Comparison of ENCODE assay signal across 14 mouse cellular contexts in genomic region chr2:17538493-17538892, GRCm38 (mm10).
DNase-seq lines count a peak whose midpoint lies in the region; ATAC-seq and TF ChIP-seq lines count a peak whose summit lies in the region.
"Had no signal": no experiment of that assay in that cellular context is flagged by ENCODE, and none has a peak within 500 bp of the region (broad histone marks: within the 10 kb centered on the region; RNA-seq: fewer than 3 reads in every experiment).

No protein-coding gene starts in this region.

- DNase-seq in forebrain, embryonic 10.5 days (ENCODE audit: extremely low spot score, low spot score), result no peak
- peak; percentile 85 for DNase-seq in cerebellum, adult 9-11 months
- peak; percentile 69 to 84 for DNase-seq in layer of hippocampus, adult 2 months (ENCODE audit: low spot score in 2 of 2)
- peak; percentile 22 for DNase-seq in left cerebral cortex, postnatal 4 days
- no peak for DNase-seq in stomach, postnatal 0 days (ENCODE audit: low spot score)
- no peak for DNase-seq in liver
- DNase-seq in midbrain, embryonic 11.5 days (ENCODE audit: low spot score, missing footprints), result no peak
- DNase-seq: gastrocnemius, postnatal 14 days; liver, postnatal 0 days had no signal

- no peak for TF ChIP-seq CTCF in layer of hippocampus, adult 2 months (conservative IDR thresholded peaks at IDR 0.05)
- TF ChIP-seq CTCF in stomach, postnatal 0 days (IDR thresholded peaks at IDR 0.05; ENCODE audit: low read depth), result no peak

- H3K9ac ChIP-seq in forebrain, embryonic 15.5 days (replicated peaks), result no peak overlapping the region
- no peak overlapping the region for H3K9ac ChIP-seq in stomach, postnatal 0 days (ENCODE audit: low read length)
- H3K9ac ChIP-seq in midbrain, embryonic 11.5 days (ENCODE audit: low read length), result no peak overlapping the region
- H3K9ac ChIP-seq: heart, embryonic 15.5 days; liver, postnatal 0 days had no signal

- TF ChIP-seq EP300 in stomach, postnatal 0 days (optimal IDR thresholded peaks at IDR 0.05), result no peak

- intact Hi-C loops in left cerebral cortex, postnatal 4 days (cut with DNase I), result no loop called here

- H3K4me2 ChIP-seq in forebrain, embryonic 15.5 days (replicated peaks), result no peak overlapping the region
- no peak overlapping the region for H3K4me2 ChIP-seq in stomach, postnatal 0 days (replicated peaks; ENCODE audit: low read depth)
- H3K4me2 ChIP-seq in midbrain, embryonic 11.5 days, result no peak overlapping the region

- no peak overlapping the region for H3K27ac ChIP-seq in forebrain, embryonic 15.5 days (replicated peaks)
- H3K27ac ChIP-seq in forebrain, embryonic 10.5 days, result no peak overlapping the region
- peak overlapping the region; percentile 75 for H3K27ac ChIP-seq in layer of hippocampus, adult 2 months
- no peak overlapping the region for H3K27ac ChIP-seq in stomach, postnatal 0 days (replicated peaks)
- no peak overlapping the region for H3K27ac ChIP-seq in midbrain, embryonic 11.5 days (ENCODE audit: low read depth, low read length)
- H3K27ac ChIP-seq: heart, embryonic 15.5 days; limb, embryonic 10.5 days had no signal

- H3K36me3 ChIP-seq in forebrain, embryonic 15.5 days, result no peaks in the 10 kb centered on the region
- no peaks in the 10 kb centered on the region for H3K36me3 ChIP-seq in forebrain, embryonic 10.5 days (replicated peaks)
- H3K36me3 ChIP-seq in stomach, postnatal 0 days (ENCODE audit: control insufficient read depth, insufficient read depth, low read length), result no peaks in the 10 kb centered on the region
- no peaks in the 10 kb centered on the region for H3K36me3 ChIP-seq in midbrain, embryonic 11.5 days (ENCODE audit: control insufficient read depth, insufficient read depth, low read length)
- H3K36me3 ChIP-seq: G1E; heart, embryonic 15.5 days; limb, embryonic 10.5 days had no signal

- H3K9me3 ChIP-seq in forebrain, embryonic 15.5 days, result no peaks in the 10 kb centered on the region
- H3K9me3 ChIP-seq in forebrain, embryonic 10.5 days, result no peaks in the 10 kb centered on the region
- H3K9me3 ChIP-seq in stomach, postnatal 0 days (ENCODE audit: control insufficient read depth, low read length), result no peaks in the 10 kb centered on the region
- H3K9me3 ChIP-seq in midbrain, embryonic 11.5 days (ENCODE audit: control insufficient read depth, low read length), result no peaks in the 10 kb centered on the region
- H3K9me3 ChIP-seq: G1E; heart, embryonic 15.5 days; limb, embryonic 10.5 days; megakaryocyte, embryonic 14.5 days had no signal

- ATAC-seq in forebrain, embryonic 15.5 days (replicated peaks), result peak; percentile 88
- ATAC-seq in stomach, postnatal 0 days (ENCODE audit: low FRiP score, low TSS enrichment), result no peak
- ATAC-seq in midbrain, embryonic 11.5 days (ENCODE audit: low FRiP score), result no peak
- ATAC-seq: liver, postnatal 0 days had no signal

- no peaks in the 10 kb centered on the region; the same call in 1 of the 2 replicates for H3K4me1 ChIP-seq in forebrain, embryonic 15.5 days
- H3K4me1 ChIP-seq in forebrain, embryonic 10.5 days, result peaks cover 15% of the 10 kb centered on the region
- H3K4me1 ChIP-seq in stomach, postnatal 0 days (replicated peaks; ENCODE audit: control insufficient read depth, insufficient read depth), result no peaks in the 10 kb centered on the region
- no peaks in the 10 kb centered on the region for H3K4me1 ChIP-seq in midbrain, embryonic 11.5 days (ENCODE audit: control insufficient read depth, insufficient read depth, low read length)
- H3K4me1 ChIP-seq: limb, embryonic 10.5 days; megakaryocyte, embryonic 14.5 days had no signal

- H3K27me3 ChIP-seq in forebrain, embryonic 15.5 days, result no peaks in the 10 kb centered on the region
- H3K27me3 ChIP-seq in forebrain, embryonic 10.5 days (ENCODE audit: poor library complexity, severe bottlenecking), result no peaks in the 10 kb centered on the region
- no peaks in the 10 kb centered on the region for H3K27me3 ChIP-seq in stomach, postnatal 0 days (ENCODE audit: control insufficient read depth, insufficient read depth, low read length)
- no peaks in the 10 kb centered on the region for H3K27me3 ChIP-seq in midbrain, embryonic 11.5 days (ENCODE audit: control insufficient read depth, insufficient read depth, low read length)
- H3K27me3 ChIP-seq: heart, embryonic 15.5 days; megakaryocyte, embryonic 14.5 days had no signal

- 66% methylated on average over 4 of the region's 4 CpGs for WGBS in forebrain, embryonic 15.5 days
- 95% methylated on average over 4 of the region's 4 CpGs for WGBS in forebrain, embryonic 10.5 days
- 80% methylated on average over 4 of the region's 4 CpGs for WGBS in stomach, postnatal 0 days
- WGBS in midbrain, embryonic 11.5 days, result 90% methylated on average over 4 of the region's 4 CpGs

- H3K4me3 ChIP-seq in forebrain, embryonic 15.5 days, result no peak overlapping the region
- H3K4me3 ChIP-seq in forebrain, embryonic 10.5 days, result no peak overlapping the region
- H3K4me3 ChIP-seq in layer of hippocampus, adult 2 months, result no peak overlapping the region
- no peak overlapping the region for H3K4me3 ChIP-seq in stomach, postnatal 0 days (ENCODE audit: low read depth, low read length)
- H3K4me3 ChIP-seq in midbrain, embryonic 11.5 days (ENCODE audit: low read depth, low read length), result no peak overlapping the region
- H3K4me3 ChIP-seq: heart, embryonic 15.5 days; limb, embryonic 10.5 days; megakaryocyte, embryonic 14.5 days had no signal

Comparison
In these comparisons a context has a peak if more than half of its experiments do, and no peak if none do; other contexts are left out.
1. DNase-seq: peak in cerebellum, adult 9-11 months (single experiment), layer of hippocampus, adult 2 months (2 of 2) and left cerebral cortex, postnatal 4 days (single experiment); none in forebrain, embryonic 10.5 days (single experiment), stomach, postnatal 0 days (single experiment), liver (single experiment) and midbrain, embryonic 11.5 days (single experiment).